Mouse (Mus musculus) left cerebral cortex, postnatal 10 days (tissue): ENCODE results near the gene Col4a3bp. TPM values are rescaled to one million over a fixed set of nuclear protein-coding genes. Genes with fewer than 3 reads are reported as not detected.

Experiments
- DNase-seq, 2 experiments: peaks; one replicate each; pipeline ENCODE4 v3.0.0; 2021 to 2022; ENCODE audit warnings: low spot score in 2 of 2, mixed read lengths in 1 of 2; ENCODE audit errors: extremely low spot score in 1 of 2
- intact Hi-C: fragments of 180-260 bp; cut with DNase I; formaldehyde crosslinking; loops from one replicate; pipeline ENCODE4 v1.15.1; 2025
- total RNA-seq, 2 experiments: library from RNA; stranded (reverse); gene quantifications; 2 replicates each; pipeline ENCODE4 v1.2.3; 2021

The Col4a3bp gene
- total RNA-seq, 2 experiments from 2014 or later = 57.8 to 63.2 TPM

DNA sequence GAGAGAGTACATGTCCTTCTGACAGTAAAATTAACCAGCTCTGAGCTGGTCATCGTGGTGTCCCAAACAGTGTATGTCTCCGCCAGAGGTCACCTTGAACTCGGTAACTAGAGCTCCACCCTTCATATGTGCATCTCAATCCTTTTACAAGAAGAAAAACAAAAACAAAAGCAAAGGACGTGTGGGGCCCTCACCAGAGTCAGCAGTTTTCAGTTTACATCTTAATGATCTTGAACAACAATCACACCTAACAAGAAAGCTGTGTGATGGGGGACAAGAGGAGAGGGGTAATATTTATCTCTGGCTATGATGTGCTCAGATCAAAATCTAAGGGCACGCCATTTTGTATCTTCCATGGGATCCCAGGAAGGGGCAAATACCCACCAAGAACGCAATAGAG lies 133.3 kb downstream of the Col4a3bp start:
- no peak for DNase-seq
- intact Hi-C loops = no loop called here

DNA sequence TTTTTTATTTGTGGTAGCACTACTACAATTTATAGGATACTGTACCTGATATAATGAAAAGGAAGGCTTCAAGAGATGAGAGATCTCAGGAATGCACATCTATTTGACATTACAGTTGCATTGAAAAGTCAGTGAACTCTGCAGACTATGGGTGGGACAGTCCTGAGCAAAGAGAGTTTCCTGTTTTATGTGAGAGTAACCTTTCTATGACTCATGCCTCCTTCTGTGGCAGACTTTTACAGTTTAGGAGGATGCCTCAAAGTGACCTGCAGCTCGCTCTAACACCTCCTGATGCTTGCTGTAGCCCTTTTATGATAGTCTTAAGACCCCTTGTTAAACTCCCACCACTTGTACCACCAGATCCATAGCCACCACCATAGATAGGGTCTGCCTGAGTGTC lies 134.7 kb downstream of the Col4a3bp start:
- no peak for DNase-seq
- intact Hi-C loops = no loop called here

DNA sequence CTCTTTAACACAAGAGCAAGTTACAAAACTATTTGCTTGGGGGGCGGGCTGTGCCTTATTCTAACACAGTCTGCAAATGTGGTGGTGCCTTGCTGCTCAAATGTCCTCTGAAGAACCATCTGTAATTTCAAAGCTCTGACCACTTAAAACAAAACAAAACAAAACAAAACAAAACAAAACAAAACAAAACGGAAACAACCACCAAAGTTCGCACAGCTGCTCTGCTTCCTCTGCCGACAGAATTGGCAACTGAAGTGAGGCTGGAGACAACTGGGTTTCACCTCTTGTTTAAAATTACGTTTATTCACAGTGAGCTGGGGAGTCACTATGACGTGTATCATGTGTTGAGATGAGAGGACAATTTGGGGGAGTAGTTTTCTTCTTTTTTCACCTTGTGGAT lies 136.2 kb downstream of the Col4a3bp start:
- no peak for DNase-seq
- intact Hi-C loops = no loop called here

DNA sequence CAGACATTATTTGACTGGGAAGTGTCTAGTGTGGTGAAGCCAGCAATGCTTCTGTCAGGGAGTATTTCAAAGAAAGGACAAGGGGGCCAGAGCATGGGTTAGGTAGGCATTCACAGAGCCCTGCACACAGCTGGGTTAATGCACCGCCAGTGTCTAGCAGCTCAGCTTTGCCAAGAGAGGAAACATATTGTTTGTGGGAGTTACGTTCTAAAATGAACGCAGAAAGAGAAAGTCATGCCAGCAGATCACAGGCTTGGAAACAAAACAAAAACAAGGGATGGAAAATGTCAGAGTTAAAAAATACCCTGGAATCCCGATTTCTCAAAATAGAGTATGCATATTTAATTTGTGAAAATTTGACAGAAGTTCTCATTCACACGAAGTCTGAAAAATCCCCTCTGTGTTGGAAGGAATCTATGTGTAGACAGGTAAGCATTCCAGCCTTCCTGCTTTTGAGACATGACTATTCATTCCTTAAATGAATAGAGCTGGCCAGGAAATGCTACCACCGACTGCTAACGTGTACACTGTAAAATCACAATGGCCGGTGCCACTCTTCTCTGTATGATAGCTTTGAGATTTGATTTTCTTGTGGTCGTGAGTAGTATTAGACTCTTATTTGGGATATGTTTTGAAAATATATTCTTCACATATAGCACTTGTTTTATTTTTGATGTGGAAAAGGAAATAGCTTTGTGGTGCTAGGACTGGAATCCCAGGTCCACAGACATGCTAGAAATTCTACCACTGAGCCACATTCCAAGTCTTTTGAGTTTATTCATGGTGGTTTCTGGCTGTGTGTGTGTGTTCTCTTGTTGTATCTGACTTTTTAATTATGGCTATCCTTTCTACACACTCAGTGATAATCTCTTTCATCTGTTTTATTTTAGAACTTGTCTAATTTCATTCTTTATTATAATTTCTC lies 138.0 kb downstream of the Col4a3bp start:
- peak in 1 of 2 experiments; percentile 53 for DNase-seq
- intact Hi-C loops = no loop called here

DNA sequence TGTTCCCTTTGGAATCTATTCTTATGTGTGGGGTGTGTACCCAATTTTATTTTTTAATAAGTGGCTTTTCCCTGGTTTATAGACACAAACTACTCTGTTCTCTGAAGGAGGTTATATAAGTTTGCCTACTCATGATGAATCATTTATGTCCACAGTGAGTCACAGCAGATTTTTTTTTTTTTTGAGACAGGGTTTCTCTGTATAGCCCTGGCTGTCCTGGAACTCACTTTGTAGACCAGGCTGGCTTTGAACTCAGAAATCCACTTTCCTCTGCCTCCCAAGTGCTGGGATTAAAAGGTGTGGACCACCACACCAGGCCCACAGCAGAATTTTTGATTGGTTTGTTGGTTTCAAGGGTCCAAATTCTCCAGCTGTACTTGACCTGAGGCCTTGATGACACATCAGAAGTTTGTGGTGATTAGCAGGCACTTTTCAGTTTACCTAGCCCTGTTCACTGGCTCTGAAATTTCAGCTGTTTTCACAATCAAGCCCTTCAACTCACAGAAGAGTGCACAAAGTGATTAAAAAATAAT lies 138.7 kb downstream of the Col4a3bp start:
- intact Hi-C loops = no loop called here
- DNase-seq = no peak

DNA sequence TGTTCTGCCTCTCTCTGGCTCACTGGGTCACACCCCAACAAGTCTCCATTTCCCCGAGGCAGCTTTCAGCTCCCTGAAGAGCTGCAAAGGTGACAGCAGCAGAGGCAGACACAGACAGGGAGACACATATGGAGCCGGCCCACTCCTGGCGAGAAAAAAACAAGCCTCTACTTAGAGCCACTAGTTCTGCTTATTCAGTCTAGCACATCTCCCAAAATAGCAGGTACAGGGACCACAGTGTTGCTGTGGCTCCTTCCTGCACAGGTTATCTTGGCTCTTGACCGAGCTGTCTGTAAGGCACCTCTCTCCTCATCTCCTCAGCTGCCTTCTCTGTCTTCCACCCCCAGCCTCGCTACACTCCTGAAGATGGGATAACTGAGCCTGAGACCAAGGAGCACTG lies 142.4 kb downstream of the Col4a3bp start:
- intact Hi-C loops = no loop called here
- DNase-seq = no peak

DNA sequence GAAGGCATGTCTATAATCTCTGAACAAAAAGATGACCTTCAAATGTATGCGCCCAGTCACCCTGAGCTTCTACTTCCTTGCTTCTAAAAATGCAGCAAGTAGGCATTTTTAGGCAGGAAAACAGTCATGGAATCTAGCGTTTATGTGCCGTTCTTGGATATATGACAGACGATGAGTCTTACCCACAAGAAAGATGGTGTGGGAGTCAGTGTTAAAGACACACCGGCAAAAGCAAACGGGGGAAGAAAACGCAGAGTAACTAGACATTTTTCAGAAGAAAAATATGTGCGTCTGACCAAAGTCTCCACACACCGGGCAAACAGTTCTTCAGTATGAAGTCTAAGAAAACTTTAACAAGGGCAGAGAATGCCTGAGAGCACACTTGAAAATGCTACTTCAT lies 144.8 kb downstream of the Col4a3bp start:
- DNase-seq = no peak
- intact Hi-C loops = no loop called here

Other genes with a start within 250 kb of the Col4a3bp start
- 10 to 100 TPM; 28.2 to 30.9 TPM for gene Poc5, start 154.3 kb upstream of the Col4a3bp start, total RNA-seq
- gene Ankdd1b, start 71.4 kb upstream of the Col4a3bp start, total RNA-seq = under 1 TPM; 0.18 to 0.24 TPM
- not detected for gene Gm17622, start 51.9 kb upstream of the Col4a3bp start, total RNA-seq
- gene Polk, start within 50 bp of the Col4a3bp start, total RNA-seq = 10 to 100 TPM in 1 of 2 experiments, 1 to 10 TPM in 1; 9.7 to 11.0 TPM
- 100 to 1,000 TPM; 314 to 328 TPM for gene Hmgcr, start 128.3 kb downstream of the Col4a3bp start, total RNA-seq
- gene Ankrd31, start 205.7 kb downstream of the Col4a3bp start, total RNA-seq = under 1 TPM; 0.30 to 0.39 TPM